In genomic region chr12:75258101-75258500, GRCm38 (mm10) we compare ENCODE assay signal across 23 mouse cellular contexts. TPM values are rescaled to one million over a fixed set of nuclear protein-coding genes. Genes with fewer than 3 reads are reported as not detected.
A peak's percentile ranks its signal among the peaks of the same experiment; 100 is the strongest.
DNase-seq lines count a peak whose midpoint lies in the region; ATAC-seq lines count a peak whose summit lies in the region.
"Had no signal": no experiment of that assay in that cellular context is flagged by ENCODE, and none has a peak within 500 bp of the region (broad histone marks: within the 10 kb centered on the region; RNA-seq: fewer than 3 reads in every experiment).

No protein-coding gene starts in this region.

- intact Hi-C loops in left cerebral cortex, postnatal 4 days (cut with DNase I), result no loop called here

- H3K27ac ChIP-seq in hindbrain, embryonic 15.5 days (replicated peaks), result 0 out of 2 replicates have a peak overlapping the region, but pooled peaks have one; percentile 34
- H3K27ac ChIP-seq in hindbrain, embryonic 10.5 days, result no peak overlapping the region
- H3K27ac ChIP-seq in embryonic facial prominence, embryonic 10.5 days (replicated peaks), result no peak overlapping the region
- H3K27ac ChIP-seq: embryonic facial prominence, embryonic 13.5 days; forebrain, embryonic 13.5 days; heart, embryonic 15.5 days; left cerebral cortex, adult 2 months; limb, embryonic 10.5 days; liver, embryonic 15.5 days; lung, embryonic 15.5 days had no signal

- no peak for ATAC-seq in hindbrain, embryonic 15.5 days (ENCODE audit: low FRiP score, low read depth)
- ATAC-seq: forebrain, embryonic 13.5 days; midbrain, embryonic 16.5 days; Patski had no signal

- H3K36me3 ChIP-seq in hindbrain, embryonic 15.5 days, result no peaks in the 10 kb centered on the region
- no peaks in the 10 kb centered on the region for H3K36me3 ChIP-seq in hindbrain, embryonic 10.5 days
- H3K36me3 ChIP-seq in embryonic facial prominence, embryonic 10.5 days (replicated peaks), result no peaks in the 10 kb centered on the region
- H3K36me3 ChIP-seq: embryonic facial prominence, embryonic 13.5 days; heart, embryonic 15.5 days; limb, embryonic 10.5 days; liver, embryonic 15.5 days; lung, embryonic 15.5 days had no signal

- no peak overlapping the region for H3K4me2 ChIP-seq in hindbrain, embryonic 15.5 days
- H3K4me2 ChIP-seq: embryonic facial prominence, embryonic 13.5 days; forebrain, embryonic 13.5 days; heart, embryonic 15.5 days; liver, embryonic 15.5 days; lung, embryonic 15.5 days had no signal

- H3K4me1 ChIP-seq in hindbrain, embryonic 15.5 days (replicated peaks), result no peaks in the 10 kb centered on the region; the same call in 1 of the 2 replicates
- H3K4me1 ChIP-seq in hindbrain, embryonic 10.5 days (replicated peaks), result no peaks in the 10 kb centered on the region
- H3K4me1 ChIP-seq in embryonic facial prominence, embryonic 10.5 days, result no peaks in the 10 kb centered on the region
- H3K4me1 ChIP-seq: embryonic facial prominence, embryonic 13.5 days; forebrain, embryonic 13.5 days; heart, embryonic 15.5 days; limb, embryonic 10.5 days; liver, embryonic 15.5 days; lung, embryonic 15.5 days; megakaryocyte, embryonic 14.5 days had no signal

- H3K27me3 ChIP-seq in hindbrain, embryonic 15.5 days, result no peaks in the 10 kb centered on the region
- no peaks in the 10 kb centered on the region for H3K27me3 ChIP-seq in hindbrain, embryonic 10.5 days (ENCODE audit: insufficient read depth, poor library complexity, severe bottlenecking)
- H3K27me3 ChIP-seq in embryonic facial prominence, embryonic 10.5 days (replicated peaks; ENCODE audit: low read depth, poor library complexity, severe bottlenecking), result no peaks in the 10 kb centered on the region
- H3K27me3 ChIP-seq: embryonic facial prominence, embryonic 13.5 days; forebrain, embryonic 13.5 days; heart, embryonic 15.5 days; liver, embryonic 15.5 days; lung, embryonic 15.5 days; megakaryocyte, embryonic 14.5 days had no signal

- no peak for DNase-seq in hindbrain, embryonic 10.5 days (ENCODE audit: low spot score)
- peak; percentile 13 for DNase-seq in left cerebral cortex, postnatal 4 days
- DNase-seq in left cerebral cortex, adult 9 months (ENCODE audit: low spot score in 2 of 2), result no peak
- DNase-seq in kidney, postnatal 10 days, result peak; percentile 45
- DNase-seq in retina, postnatal 7 days (ENCODE audit: low read depth, low spot score), result peak; percentile 5
- no peak for DNase-seq in embryonic facial prominence, embryonic 10.5 days (ENCODE audit: low spot score)
- DNase-seq: adrenal gland, postnatal 36 days; cerebellum, adult 11-12 months; cerebellum, postnatal 25 days; heart, postnatal 36 days; liver; lung, postnatal 36 days had no signal

- 78% methylated on average over 4 of the region's 4 CpGs for WGBS in hindbrain, embryonic 15.5 days
- WGBS in hindbrain, embryonic 10.5 days, result 92% methylated on average over 4 of the region's 4 CpGs
- WGBS in embryonic facial prominence, embryonic 10.5 days, result 87% methylated on average over 4 of the region's 4 CpGs

- H3K4me3 ChIP-seq in hindbrain, embryonic 15.5 days, result no peak overlapping the region
- no peak overlapping the region for H3K4me3 ChIP-seq in hindbrain, embryonic 10.5 days
- H3K4me3 ChIP-seq in embryonic facial prominence, embryonic 10.5 days, result no peak overlapping the region
- H3K4me3 ChIP-seq: embryonic facial prominence, embryonic 13.5 days; forebrain, embryonic 13.5 days; heart, embryonic 15.5 days; left cerebral cortex, adult 2 months; limb, embryonic 10.5 days; liver, embryonic 15.5 days; lung, embryonic 15.5 days; megakaryocyte, embryonic 14.5 days had no signal

- H3K9ac ChIP-seq in hindbrain, embryonic 15.5 days, result no peak overlapping the region
- H3K9ac ChIP-seq: embryonic facial prominence, embryonic 13.5 days; forebrain, embryonic 13.5 days; heart, embryonic 15.5 days; liver, embryonic 15.5 days; lung, embryonic 15.5 days had no signal

- H3K9me3 ChIP-seq in hindbrain, embryonic 15.5 days, result no peaks in the 10 kb centered on the region
- H3K9me3 ChIP-seq in hindbrain, embryonic 10.5 days, result no peaks in the 10 kb centered on the region
- no peaks in the 10 kb centered on the region for H3K9me3 ChIP-seq in embryonic facial prominence, embryonic 10.5 days
- H3K9me3 ChIP-seq: embryonic facial prominence, embryonic 13.5 days; forebrain, embryonic 13.5 days; heart, embryonic 15.5 days; limb, embryonic 10.5 days; liver, embryonic 15.5 days; lung, embryonic 15.5 days had no signal

RNA-seq across cellular contexts. Expression of gene Rhoj, which starts 50.0 kb away (rescaled TPM):
- 22.8 and 28.4 TPM in 2 replicates for polyA plus RNA-seq in hindbrain, embryonic 15.5 days (2015; fragmentation: Nextera tagmentation; extraction: Ambion mirVana)
- polyA plus RNA-seq in hindbrain, embryonic 10.5 days (2016; fragmentation: Nextera tagmentation; extraction: Ambion mirVana), result 28.0 and 28.5 TPM in 2 replicates
- total RNA-seq in left cerebral cortex, postnatal 4 days (2021), result 1 to 10 TPM; 7.4 to 8.4 TPM
- 19.9 and 25.5 TPM in 2 replicates for polyA plus RNA-seq in embryonic facial prominence, embryonic 10.5 days (2016; fragmentation: Nextera tagmentation; extraction: Ambion mirVana)

Comparison
In these comparisons a context has a peak if more than half of its experiments do, and no peak if none do; other contexts are left out.
1. DNase-seq: peak in left cerebral cortex, postnatal 4 days (single experiment), kidney, postnatal 10 days (single experiment) and retina, postnatal 7 days (single experiment); none in hindbrain, embryonic 10.5 days (single experiment), left cerebral cortex, adult 9 months (0 of 2) and embryonic facial prominence, embryonic 10.5 days (single experiment).